Comparison of ENCODE assay signal across 9 mouse cellular contexts in genomic region chr16:29735371-29736008, GRCm38 (mm10).
A peak's percentile ranks its signal among the peaks of the same experiment; 100 is the strongest.
DNase-seq lines count a peak whose midpoint lies in the region; ATAC-seq and TF ChIP-seq lines count a peak whose summit lies in the region.
"Had no signal": no experiment of that assay in that cellular context is flagged by ENCODE, and none has a peak within 500 bp of the region (broad histone marks: within the 10 kb centered on the region; RNA-seq: fewer than 3 reads in every experiment).

No protein-coding gene starts in this region.

- no peak for TF ChIP-seq POLR2A in cerebellum, adult 2 months (IDR thresholded peaks at IDR 0.05; ENCODE audit: borderline replicate concordance, insufficient read depth, low read length)

- peaks cover 57% of the 10 kb centered on the region for H3K27me3 ChIP-seq in neural tube, embryonic 12.5 days (replicated peaks)
- peaks cover 51% of the 10 kb centered on the region for H3K27me3 ChIP-seq in forebrain, embryonic 13.5 days
- H3K27me3 ChIP-seq in kidney, postnatal 0 days (ENCODE audit: insufficient read depth, low read length) = 0 out of 2 replicates have a peak, but pooled peaks cover 3% of the 10 kb centered on the region
- H3K27me3 ChIP-seq in cerebellum, adult 2 months (ENCODE audit: control insufficient read depth, insufficient read depth, low read length) = no peaks in the 10 kb centered on the region

- DNase-seq in neural tube, embryonic 10.5 days (ENCODE audit: extremely low spot score, low spot score) = no peak
- DNase-seq in kidney, postnatal 0 days (ENCODE audit: low spot score) = peak; percentile 72
- peak; percentile 60 for DNase-seq in retina, postnatal 1 day
- no peak for DNase-seq in urinary bladder, postnatal 25 days (ENCODE audit: low spot score)
- DNase-seq in gastrocnemius, postnatal 14 days = no peak
- DNase-seq in cerebellum, adult 2 months = no peak

- H3K36me3 ChIP-seq in neural tube, embryonic 12.5 days = no peaks in the 10 kb centered on the region
- H3K36me3 ChIP-seq in forebrain, embryonic 13.5 days (ENCODE audit: poor library complexity, severe bottlenecking) = no peaks in the 10 kb centered on the region
- H3K36me3 ChIP-seq in kidney, postnatal 0 days (ENCODE audit: insufficient read depth, low read length) = no peaks in the 10 kb centered on the region
- H3K36me3 ChIP-seq: liver, embryonic 15.5 days had no signal

- H3K9me3 ChIP-seq in neural tube, embryonic 12.5 days = no peaks in the 10 kb centered on the region
- H3K9me3 ChIP-seq in forebrain, embryonic 13.5 days (replicated peaks) = no peaks in the 10 kb centered on the region
- no peaks in the 10 kb centered on the region for H3K9me3 ChIP-seq in kidney, postnatal 0 days (replicated peaks; ENCODE audit: low read length)
- H3K9me3 ChIP-seq: liver, embryonic 15.5 days had no signal

- 14% methylated on average over 12 of the region's 12 CpGs for WGBS in neural tube, embryonic 12.5 days
- WGBS in forebrain, embryonic 13.5 days = 26% methylated on average over 12 of the region's 12 CpGs
- WGBS in kidney, postnatal 0 days = 13% methylated on average over 12 of the region's 12 CpGs
- WGBS in cerebellum, adult 2 months = 61% methylated on average over 12 of the region's 12 CpGs

- intact Hi-C loops in gastrocnemius, postnatal 14 days (cut with DNase I; ENCODE audit: low total_unique reads) = loop anchor here (2.0 to 10.0 kb wide), 3 partner anchors 77 to 501 kb away; no protein-coding TSS in a partner anchor

- no peak overlapping the region for H3K27ac ChIP-seq in neural tube, embryonic 12.5 days
- H3K27ac ChIP-seq in forebrain, embryonic 13.5 days = no peak overlapping the region; the same call in 1 of the 2 replicates
- peak overlapping the region; percentile 44; the same call in 1 of the 2 replicates for H3K27ac ChIP-seq in kidney, postnatal 0 days
- H3K27ac ChIP-seq in cerebellum, adult 2 months (ENCODE audit: insufficient read depth, low read length) = no peak overlapping the region
- H3K27ac ChIP-seq: liver, embryonic 15.5 days had no signal

- H3K4me3 ChIP-seq in neural tube, embryonic 12.5 days = no peak overlapping the region
- no peak overlapping the region for H3K4me3 ChIP-seq in forebrain, embryonic 13.5 days
- no peak overlapping the region for H3K4me3 ChIP-seq in kidney, postnatal 0 days (replicated peaks; ENCODE audit: low read depth, low read length)
- no peak overlapping the region for H3K4me3 ChIP-seq in cerebellum, adult 2 months (replicated peaks; ENCODE audit: insufficient read depth, low read depth, low read length)
- H3K4me3 ChIP-seq: liver, embryonic 15.5 days had no signal

- no peak for ATAC-seq in neural tube, embryonic 12.5 days (ENCODE audit: low FRiP score, low read depth)
- ATAC-seq in forebrain, embryonic 13.5 days = peak; percentile 41; the same call in 1 of the 2 replicates
- ATAC-seq in kidney, postnatal 0 days (replicated peaks; ENCODE audit: low FRiP score, low read depth) = peak; percentile 27; the same call in 1 of the 2 replicates

- no peak overlapping the region for H3K9ac ChIP-seq in neural tube, embryonic 12.5 days
- H3K9ac ChIP-seq in forebrain, embryonic 13.5 days = no peak overlapping the region
- H3K9ac ChIP-seq in kidney, postnatal 0 days (ENCODE audit: low read depth, low read length) = no peak overlapping the region
- H3K9ac ChIP-seq: liver, embryonic 15.5 days had no signal

- peaks cover 18% of the 10 kb centered on the region for H3K4me1 ChIP-seq in neural tube, embryonic 12.5 days
- H3K4me1 ChIP-seq in forebrain, embryonic 13.5 days = peaks cover 21% of the 10 kb centered on the region
- peaks cover 17% of the 10 kb centered on the region for H3K4me1 ChIP-seq in kidney, postnatal 0 days (replicated peaks; ENCODE audit: insufficient read depth, low read length)
- no peaks in the 10 kb centered on the region for H3K4me1 ChIP-seq in cerebellum, adult 2 months (ENCODE audit: control insufficient read depth, insufficient read depth, low read length)
- H3K4me1 ChIP-seq: liver, embryonic 15.5 days had no signal

- H3K4me2 ChIP-seq in neural tube, embryonic 12.5 days (replicated peaks) = peak overlapping the region; percentile 41
- peak overlapping the region; percentile 45; the same call in 1 of the 2 replicates for H3K4me2 ChIP-seq in forebrain, embryonic 13.5 days
- H3K4me2 ChIP-seq in kidney, postnatal 0 days (ENCODE audit: low read length) = no peak overlapping the region
- H3K4me2 ChIP-seq: liver, embryonic 15.5 days had no signal

- no peak; the same call in 1 of the 2 replicates for TF ChIP-seq CTCF in kidney, postnatal 0 days (IDR thresholded peaks at IDR 0.05; ENCODE audit: low read depth)
- TF ChIP-seq CTCF in cerebellum, adult 2 months (IDR thresholded peaks at IDR 0.05; ENCODE audit: borderline replicate concordance, insufficient read depth, low read depth, low read length) = no peak

Comparison
In these comparisons a context has a peak if more than half of its experiments do, and no peak if none do; other contexts are left out.
1. DNase-seq: peak in kidney, postnatal 0 days (single experiment) and retina, postnatal 1 day (single experiment); none in neural tube, embryonic 10.5 days (single experiment), urinary bladder, postnatal 25 days (single experiment), gastrocnemius, postnatal 14 days (single experiment) and cerebellum, adult 2 months (0 of 2).